Mouse (Mus musculus) olfactory bulb, adult 2 months (tissue): Measurements from ENCODE around the gene Map2k2. TPM values are rescaled to one million over a fixed set of nuclear protein-coding genes. Genes with fewer than 3 reads are reported as not detected.

Experiments used
- H3K27ac ChIP-seq: fragments of 200-500 bp; 2 replicates; pipeline ENCODE4 v1.5.1; 2012; ENCODE audit warnings: low read depth, low read length; ENCODE audit not compliant: insufficient read depth
- H3K4me1 ChIP-seq: fragments of 200-500 bp; 2 replicates; pipeline ENCODE4 v1.6.1; 2012; ENCODE audit warnings: low read length; ENCODE audit not compliant: control insufficient read depth, insufficient read depth
- H3K4me3 ChIP-seq: fragments of 200-500 bp; 2 replicates; pipeline ENCODE4 v1.5.1; 2012; ENCODE audit warnings: mild to moderate bottlenecking, low read depth, low read length, moderate library complexity; ENCODE audit not compliant: insufficient read depth
- CTCF ChIP-seq: fragments of 200-500 bp; IDR thresholded peaks from 2 replicates; pipeline ENCODE4 v1.5.1; 2012; ENCODE audit warnings: low read depth, mild to moderate bottlenecking, low read length, moderate library complexity; ENCODE audit not compliant: insufficient read depth
- POLR2A ChIP-seq: fragments of 200-500 bp; IDR thresholded peaks from 2 replicates; pipeline ENCODE4 v1.6.1; 2012; ENCODE audit warnings: mild to moderate bottlenecking, low read depth, low read length, moderate library complexity; ENCODE audit not compliant: insufficient read depth
- WGBS: fragments of 180-500 bp; shearing (Covaris S2); methylation state at CpG from one replicate; pipeline ENCODE4 v1.1.7; 2018; 5-methylcytosine and 5-hydroxymethylcytosine counted together
- polyA plus RNA-seq: library from polyadenylated mRNA; stranded (reverse); fragments of >200 nt; gene quantifications from 2 replicates; pipeline ENCODE4 v1.2.4, GENCODE M21; 2012; ENCODE audit warnings: low replicate concordance; ENCODE audit not compliant: missing spikeins, insufficient read depth, insufficient read length

The Map2k2 gene
- polyA plus RNA-seq, 1 experiment = not detected

DNA sequence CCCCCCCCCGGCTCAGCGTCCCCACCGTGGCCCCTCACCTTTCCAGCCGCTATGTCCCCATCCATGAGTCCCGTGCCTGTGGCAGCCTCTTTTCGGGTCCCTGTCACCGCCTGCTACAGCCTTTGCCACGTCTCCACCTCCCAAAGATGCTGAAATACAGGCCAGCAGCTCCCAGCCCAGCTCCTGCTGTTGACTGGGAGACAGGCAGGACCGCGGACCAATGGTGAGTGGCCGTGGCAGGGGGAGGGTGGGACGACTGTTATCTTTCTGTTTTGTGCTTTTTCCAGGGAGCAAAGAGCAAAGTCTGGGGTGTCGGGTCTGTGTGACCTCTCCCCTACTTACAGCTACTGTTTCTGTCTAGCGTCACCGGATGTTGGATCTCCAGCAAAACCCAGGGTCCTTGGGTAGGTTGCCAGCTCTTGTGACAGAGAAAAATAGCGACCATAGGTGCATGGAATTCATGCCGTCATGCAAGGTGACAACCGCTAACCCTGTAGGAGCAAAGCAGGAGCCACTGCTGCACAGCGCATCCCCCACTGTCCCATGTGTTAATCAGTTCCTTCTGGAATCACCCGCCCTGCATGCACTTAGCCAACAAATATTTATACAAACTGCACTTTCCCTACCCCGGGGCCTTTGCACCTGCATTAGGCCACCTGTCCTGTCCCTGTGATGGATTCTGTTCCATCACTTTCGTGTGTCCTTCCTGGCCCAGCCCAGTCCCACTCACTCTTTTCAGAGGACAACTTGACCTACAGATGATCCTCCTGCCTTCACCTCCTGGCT is 13.1 kb upstream of the Map2k2 start:
- Histone ChIP-seq H3K27ac (no peak overlapping the region), H3K4me1 (no peaks in the 10 kb centered on the region), H3K4me3 (no peak overlapping the region)
- WGBS = 57% methylated on average over 22 of the region's 22 CpGs
- TF ChIP-seq CTCF (no peak), POLR2A (no peak)

DNA sequence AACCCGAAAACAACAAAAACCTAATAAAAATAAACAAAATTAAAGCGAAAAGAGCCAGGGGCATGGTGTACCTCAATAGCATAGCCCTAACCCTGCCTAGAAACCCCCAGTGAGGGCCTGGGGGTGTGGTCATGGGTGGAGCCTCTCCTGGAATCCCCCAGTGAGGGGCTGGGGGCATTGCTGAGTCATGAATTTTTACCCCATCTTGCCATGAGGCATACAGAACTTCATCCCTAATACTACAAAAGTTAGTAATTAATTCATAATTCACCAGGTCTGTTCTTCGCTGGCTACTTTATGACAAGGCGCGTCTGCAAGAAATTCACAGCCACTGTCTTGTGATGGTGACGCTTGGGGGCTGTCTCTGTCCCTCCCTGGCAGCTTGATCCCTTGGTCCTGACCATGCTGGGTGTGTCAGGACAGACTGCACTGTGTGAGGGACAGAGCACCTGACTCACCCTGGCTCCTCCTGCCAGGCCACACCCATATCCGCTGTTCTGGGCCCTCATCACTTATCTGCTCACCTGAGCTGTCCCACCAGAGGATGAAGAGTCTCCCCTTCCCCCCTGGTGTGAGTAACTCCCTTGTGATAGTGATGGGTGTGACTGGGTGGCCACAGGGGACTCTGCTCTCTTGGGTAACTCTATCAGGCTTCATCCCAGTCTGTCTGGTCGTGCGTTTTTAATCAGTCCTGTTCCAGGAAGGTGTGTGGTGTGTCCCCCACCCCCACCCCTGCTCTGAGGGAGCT is 10.6 kb upstream of the Map2k2 start:
- Histone ChIP-seq H3K4me1 (no peaks in the 10 kb centered on the region), H3K4me3 (no peak overlapping the region), H3K27ac (no peak overlapping the region)
- TF ChIP-seq POLR2A (no peak), CTCF (no peak)
- 72% methylated on average over 9 of the region's 9 CpGs for WGBS

DNA sequence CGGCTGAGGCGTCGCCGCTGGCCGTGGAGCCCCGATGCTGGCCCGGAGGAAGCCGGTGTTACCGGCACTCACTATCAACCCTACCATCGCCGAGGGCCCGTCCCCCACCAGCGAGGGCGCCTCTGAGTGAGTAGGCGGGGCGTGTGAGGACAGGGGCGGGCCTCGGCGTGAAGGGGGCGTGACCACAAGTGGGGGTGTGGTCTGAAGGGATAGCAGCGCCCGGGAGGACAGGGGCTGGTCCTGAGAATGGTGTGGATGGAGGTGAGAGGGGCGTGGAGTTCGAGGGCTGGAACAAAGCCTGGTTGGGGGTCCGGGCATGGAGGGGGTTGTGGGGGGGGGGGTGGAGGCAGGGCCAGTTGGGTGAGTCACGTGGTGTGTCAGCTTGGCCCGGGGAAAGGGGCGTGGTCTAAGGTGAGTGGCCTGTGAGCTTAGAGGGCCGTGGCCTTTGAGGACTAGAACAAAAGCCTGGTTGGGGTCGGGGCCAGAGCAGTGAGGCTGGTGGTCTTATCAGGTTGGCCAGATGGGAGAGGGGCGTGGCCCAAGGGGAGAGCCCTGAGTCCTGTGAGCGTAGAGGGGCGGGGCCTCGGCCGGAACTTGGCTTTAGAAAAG is 502 bp downstream of the Map2k2 start:
- no peak for TF ChIP-seq POLR2A
- TF ChIP-seq CTCF = no peak
- H3K4me3 ChIP-seq = peak overlapping the region; percentile 98
- peaks cover 36% of the 10 kb centered on the region for H3K4me1 ChIP-seq
- peak overlapping the region; percentile 97 for H3K27ac ChIP-seq
- WGBS = under 1% methylated on average over 34 of the region's 35 CpGs

DNA sequence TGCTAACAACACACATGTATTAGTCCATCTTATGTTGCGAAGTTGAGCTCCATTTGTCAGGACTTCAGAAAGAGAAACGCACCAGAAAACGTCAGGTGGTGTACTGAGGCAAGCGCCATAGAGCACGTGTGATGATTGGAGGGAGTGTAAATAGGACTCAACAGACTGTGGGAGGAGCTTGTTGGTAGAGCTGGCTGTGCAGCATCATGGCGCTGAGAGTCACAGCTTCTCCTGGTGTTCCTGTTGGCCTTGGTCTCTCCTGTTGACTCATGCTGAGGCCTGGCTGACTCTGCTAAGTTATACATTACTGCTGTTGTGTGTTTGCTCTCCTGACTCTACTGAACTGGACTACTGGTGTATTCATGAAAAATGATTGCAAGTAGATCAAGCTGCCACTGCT is 7.2 kb downstream of the Map2k2 start:
- H3K27ac ChIP-seq = no peak overlapping the region
- WGBS = 89% methylated on average over 6 of the region's 6 CpGs
- H3K4me1 ChIP-seq = peaks cover 20% of the 10 kb centered on the region
- TF ChIP-seq POLR2A = no peak
- TF ChIP-seq CTCF = no peak
- no peak overlapping the region for H3K4me3 ChIP-seq

DNA sequence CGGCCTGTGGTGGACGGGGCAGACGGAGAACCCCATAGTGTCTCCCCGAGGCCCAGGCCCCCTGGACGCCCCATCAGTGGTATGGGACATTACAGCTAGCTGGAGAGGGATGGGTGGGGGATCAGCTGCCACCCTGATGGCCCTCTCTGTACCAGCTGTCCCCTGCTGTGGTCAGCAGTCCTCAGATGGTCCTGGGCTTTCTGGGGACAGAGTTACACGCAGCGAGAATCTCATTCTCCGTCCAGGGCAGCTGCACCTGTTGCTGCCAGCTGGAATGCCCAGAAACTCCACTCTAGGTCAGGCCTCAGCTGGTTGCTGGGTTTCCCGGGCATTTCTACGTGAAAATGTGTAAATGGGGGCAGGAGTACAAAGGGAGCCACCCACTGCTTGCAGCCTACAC is 13.9 kb downstream of the Map2k2 start:
- no peaks in the 10 kb centered on the region for H3K4me1 ChIP-seq
- H3K27ac ChIP-seq = no peak overlapping the region
- WGBS = 88% methylated on average over 10 of the region's 10 CpGs
- TF ChIP-seq CTCF (no peak), POLR2A (no peak)
- no peak overlapping the region for H3K4me3 ChIP-seq

DNA sequence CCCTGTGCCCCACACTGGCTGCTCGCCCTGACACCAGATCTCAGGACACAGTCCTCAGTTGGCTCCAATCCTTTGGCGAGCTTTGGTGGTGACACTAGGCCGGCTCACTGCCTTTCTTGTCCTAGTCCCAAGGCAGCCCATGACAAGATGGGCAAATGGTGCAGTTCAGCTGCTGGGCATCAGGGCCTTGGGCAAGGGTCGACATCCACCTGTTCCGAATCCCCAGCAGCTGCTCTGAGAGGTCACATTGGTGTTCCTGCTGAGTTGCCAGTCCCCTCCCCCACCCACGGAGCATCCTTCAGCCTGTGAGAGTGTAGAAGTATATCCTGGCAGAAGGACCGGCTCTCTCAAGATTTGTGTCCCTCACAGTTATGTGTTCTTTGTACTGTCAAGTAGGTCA is 14.9 kb downstream of the Map2k2 start:
- TF ChIP-seq POLR2A (no peak), CTCF (no peak)
- WGBS = 81% methylated on average over 7 of the region's 7 CpGs
- H3K4me3 ChIP-seq = no peak overlapping the region
- no peaks in the 10 kb centered on the region for H3K4me1 ChIP-seq
- H3K27ac ChIP-seq = no peak overlapping the region

DNA sequence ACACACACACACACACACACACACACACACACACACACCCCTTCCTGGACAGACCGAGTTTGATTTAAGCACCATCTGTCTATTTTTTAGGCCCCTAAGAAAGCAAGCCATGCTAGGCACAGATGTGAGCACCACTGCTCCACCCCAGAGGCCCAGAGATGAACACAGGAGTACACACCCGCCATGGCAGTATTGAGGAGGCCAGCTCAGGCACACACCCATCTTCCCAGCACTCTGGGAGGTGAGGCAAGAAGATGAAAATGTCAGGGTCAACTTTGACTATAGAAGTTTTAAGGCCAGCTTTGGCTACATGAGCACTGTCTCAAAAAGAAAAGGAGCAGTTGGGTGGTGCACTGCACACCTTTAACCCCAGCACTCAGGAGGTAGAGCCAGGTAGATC is 17.2 kb downstream of the Map2k2 start:
- no peak for TF ChIP-seq CTCF
- TF ChIP-seq POLR2A = no peak
- Histone ChIP-seq H3K4me1 (no peaks in the 10 kb centered on the region), H3K27ac (no peak overlapping the region), H3K4me3 (no peak overlapping the region)
- 76% methylated on average over 2 of the region's 2 CpGs for WGBS

DNA sequence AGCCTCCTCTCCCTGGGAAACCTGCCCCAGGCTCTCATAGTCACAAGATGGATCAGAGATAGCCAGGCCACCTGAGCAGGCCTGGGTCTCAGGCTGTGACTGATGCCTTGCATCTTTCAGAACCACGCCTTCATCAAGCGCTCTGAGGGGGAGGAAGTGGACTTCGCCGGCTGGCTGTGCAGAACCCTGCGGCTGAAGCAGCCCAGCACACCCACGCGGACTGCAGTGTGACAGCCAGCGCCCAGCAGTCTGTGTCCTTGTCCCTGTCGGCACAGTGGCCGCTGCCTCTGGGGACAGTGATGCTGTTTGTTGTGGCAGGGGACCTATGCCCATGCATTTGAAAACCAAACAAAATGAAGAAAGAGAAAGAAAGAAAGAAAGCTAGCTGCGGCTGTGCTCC is 17.8 kb downstream of the Map2k2 start:
- no peak overlapping the region for H3K4me3 ChIP-seq
- 0 out of 2 replicates have a peak, but pooled peaks cover 4% of the 10 kb centered on the region for H3K4me1 ChIP-seq
- TF ChIP-seq POLR2A (no peak), CTCF (no peak)
- no peak overlapping the region for H3K27ac ChIP-seq
- WGBS = 74% methylated on average over 11 of the region's 11 CpGs

DNA sequence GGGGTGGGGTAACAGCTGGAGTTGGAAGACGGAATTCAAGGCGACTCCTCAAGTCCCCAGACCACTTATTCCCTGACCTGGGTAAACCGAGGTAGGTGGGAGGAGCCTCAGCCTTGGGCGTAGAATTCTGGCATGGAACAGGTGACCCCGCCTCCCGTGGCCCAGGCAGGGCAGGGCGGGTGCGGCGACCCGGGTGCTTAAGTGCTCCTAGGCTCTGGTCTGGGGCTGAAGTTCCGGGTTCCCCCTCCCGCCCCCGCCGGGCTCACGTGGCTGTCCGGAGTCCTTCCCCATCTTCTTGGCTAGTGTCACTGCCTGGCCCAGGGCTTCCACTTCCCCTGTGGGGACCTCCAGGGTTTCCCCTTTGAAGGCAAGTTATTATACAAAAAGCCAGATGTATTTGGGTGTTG is 28.5 kb downstream of the Map2k2 start:
- no peak overlapping the region for H3K4me3 ChIP-seq
- no peak overlapping the region for H3K27ac ChIP-seq
- peaks cover 27% of the 10 kb centered on the region for H3K4me1 ChIP-seq
- no peak for TF ChIP-seq CTCF
- TF ChIP-seq POLR2A = no peak
- 8% methylated on average over 16 of the region's 16 CpGs for WGBS
